Comparison of ENCODE assay signal across 11 mouse cellular contexts in the genomic region with DNA sequence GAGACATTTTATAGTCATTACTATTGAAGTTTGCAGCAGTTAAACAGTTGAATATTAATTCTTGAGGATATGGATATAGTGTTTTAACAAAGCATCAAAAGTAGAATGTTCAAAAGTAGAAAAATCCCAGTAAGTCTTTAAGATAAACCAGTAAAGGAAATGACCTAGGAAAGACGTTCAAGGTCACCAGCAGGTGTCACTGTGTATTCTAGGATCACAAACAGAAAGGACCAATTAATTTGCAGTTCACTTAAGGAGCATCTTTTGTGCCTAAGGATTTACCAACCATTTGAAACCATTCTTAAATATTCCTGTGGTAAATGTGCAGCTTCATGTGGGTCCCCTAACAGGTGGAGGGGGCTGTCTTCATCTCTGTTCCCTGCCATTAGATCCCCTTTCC. TPM values are rescaled to one million over a fixed set of nuclear protein-coding genes. Genes with fewer than 3 reads are reported as not detected.
A peak's percentile ranks its signal among the peaks of the same experiment; 100 is the strongest.
DNase-seq lines count a peak whose midpoint lies in the region; TF ChIP-seq lines count a peak whose summit lies in the region.
"Had no signal": no experiment of that assay in that cellular context is flagged by ENCODE, and none has a peak within 500 bp of the region (broad histone marks: within the 10 kb centered on the region; RNA-seq: fewer than 3 reads in every experiment).

No protein-coding gene starts in this region.

- no peak overlapping the region for H3K27ac ChIP-seq in thymus, adult 2 months (ENCODE audit: control insufficient read depth, insufficient read depth, low read length)
- H3K27ac ChIP-seq: embryonic facial prominence, embryonic 15.5 days; macrophage; stomach, embryonic 15.5 days had no signal

- H3K36me3 ChIP-seq in thymus, adult 2 months (ENCODE audit: control insufficient read depth, insufficient read depth, low read length), result no peaks in the 10 kb centered on the region
- H3K36me3 ChIP-seq: embryonic facial prominence, embryonic 15.5 days; stomach, embryonic 15.5 days had no signal

- peaks cover 9% of the 10 kb centered on the region for H3K4me1 ChIP-seq in thymus, adult 2 months (replicated peaks; ENCODE audit: control insufficient read depth, insufficient read depth, low read length)

- no peaks in the 10 kb centered on the region for H3K27me3 ChIP-seq in thymus, adult 2 months (ENCODE audit: control insufficient read depth, insufficient read depth, low read length)

- no peak for TF ChIP-seq POLR2A in thymus, adult 2 months (IDR thresholded peaks at IDR 0.05; ENCODE audit: control insufficient read depth, extremely low read depth, insufficient read depth, low read length, poor library complexity)

- WGBS in thymus, adult 2 months, result 9% methylated on average over 1 of the region's 1 CpGs

- H3K4me3 ChIP-seq in thymus, adult 2 months (ENCODE audit: control insufficient read depth, insufficient read depth, low read length), result no peak overlapping the region
- H3K4me3 ChIP-seq: embryonic facial prominence, embryonic 15.5 days; stomach, embryonic 15.5 days had no signal

- no peak for TF ChIP-seq CTCF in thymus, adult 2 months (IDR thresholded peaks at IDR 0.05; ENCODE audit: borderline replicate concordance, control insufficient read depth, extremely low read depth, insufficient read depth, low read length, poor library complexity)

- DNase-seq in adrenal gland, postnatal 10 days, result peak; percentile 20
- DNase-seq in adrenal gland, postnatal 4 days (ENCODE audit: low spot score in 2 of 2), result no peak
- peak; percentile 31 for DNase-seq in kidney, adult 9 months
- DNase-seq in kidney, adult 11 months, result no peak
- DNase-seq in 3T3-L1 (ENCODE audit: low read depth, low spot score), result peak; percentile 64
- DNase-seq in embryo, embryonic 10.5 days (ENCODE audit: low spot score), result peak; percentile 65
- DNase-seq in frontal cortex, postnatal 14 days (ENCODE audit: low spot score in 2 of 2), result no peak
- no peak for DNase-seq in thymus, adult 2 months

RNA-seq across cellular contexts. Expression of a gene that starts 4.4 kb away (rescaled TPM):
- 1 to 10 TPM; 2.8 to 3.4 TPM for total RNA-seq in adrenal gland, postnatal 10 days (2021)
- 1 to 10 TPM; 3.8 to 5.3 TPM for total RNA-seq in adrenal gland, postnatal 4 days (2021)
- polyA plus RNA-seq in thymus, adult 2 months (2012; rRNA removed), result 3.6 and 4.9 TPM in 2 replicates
- polyA plus RNA-seq: macrophage had no signal

RNA-seq across cellular contexts. Expression of a gene that starts 35.1 kb away (rescaled TPM):
- 10 to 100 TPM; 33.4 to 42.0 TPM for total RNA-seq in adrenal gland, postnatal 10 days (2021)
- total RNA-seq in adrenal gland, postnatal 4 days (2021), result 10 to 100 TPM; 47.9 to 49.3 TPM
- polyA plus RNA-seq in thymus, adult 2 months (2012; rRNA removed), result 7.0 and 7.7 TPM in 2 replicates

Comparison
In these comparisons a context has a peak if more than half of its experiments do, and no peak if none do; other contexts are left out.
1. DNase-seq: peak in adrenal gland, postnatal 10 days (single experiment), kidney, adult 9 months (single experiment), 3T3-L1 (single experiment) and embryo, embryonic 10.5 days (single experiment); none in adrenal gland, postnatal 4 days (0 of 2), kidney, adult 11 months (single experiment), frontal cortex, postnatal 14 days (0 of 2) and thymus, adult 2 months (single experiment).